Mouse (Mus musculus) cerebral cortex, adult 2 months (tissue): Measurements from ENCODE around the gene Dact2.

Experiments used
- WGBS: fragments of 180-500 bp; shearing (Covaris S2); methylation state at CpG from one replicate; pipeline ENCODE4 v1.1.7; 2018; 5-methylcytosine and 5-hydroxymethylcytosine counted together

Gene Dact2

DNA sequence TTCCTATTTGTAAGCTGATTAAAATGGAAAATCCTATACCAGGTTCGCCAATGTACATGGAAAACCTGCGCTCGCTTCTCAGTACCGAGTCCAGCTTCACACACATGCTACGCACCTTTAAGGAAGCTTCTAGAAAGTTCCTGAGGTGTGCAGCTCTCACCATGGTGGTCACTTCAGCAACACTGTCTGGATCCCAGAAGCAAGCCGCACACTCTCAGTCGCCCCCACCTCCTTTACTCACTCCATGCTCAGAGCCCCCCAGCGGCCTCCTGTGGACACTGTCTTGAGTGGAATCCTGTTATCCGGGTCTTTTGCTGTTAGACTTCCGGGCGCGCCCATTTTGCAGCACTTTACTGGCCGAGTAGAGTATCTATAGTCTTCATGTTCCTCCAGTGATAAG, at the start of gene Dact2:
Gene Dact2, minus strand, starts transcription at position 244 of the 400 bp plus-strand sequence.
- WGBS, result 28% methylated on average over 13 of the region's 13 CpGs

DNA sequence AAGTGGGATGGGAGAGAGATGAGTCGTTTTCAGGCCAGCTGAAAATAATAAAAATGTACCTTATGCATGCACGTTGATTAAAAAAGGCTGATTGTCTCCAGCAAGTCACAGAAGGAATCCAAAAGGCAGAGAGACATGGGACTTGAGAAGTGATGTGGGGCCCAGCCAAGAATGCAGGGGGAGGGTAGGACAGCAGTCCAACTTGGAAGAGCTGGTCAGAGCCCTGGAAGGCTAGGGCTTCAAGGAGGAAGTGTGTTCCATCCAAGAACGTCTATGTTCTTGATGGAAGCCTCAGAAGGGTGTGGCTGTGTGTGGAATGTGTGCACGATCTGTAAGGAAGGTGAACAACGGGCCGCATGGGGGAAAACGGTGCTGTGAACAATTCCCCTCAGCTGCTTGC, 48.4 kb upstream of the Dact2 start:
- 78% methylated on average over 7 of the region's 7 CpGs for WGBS

DNA sequence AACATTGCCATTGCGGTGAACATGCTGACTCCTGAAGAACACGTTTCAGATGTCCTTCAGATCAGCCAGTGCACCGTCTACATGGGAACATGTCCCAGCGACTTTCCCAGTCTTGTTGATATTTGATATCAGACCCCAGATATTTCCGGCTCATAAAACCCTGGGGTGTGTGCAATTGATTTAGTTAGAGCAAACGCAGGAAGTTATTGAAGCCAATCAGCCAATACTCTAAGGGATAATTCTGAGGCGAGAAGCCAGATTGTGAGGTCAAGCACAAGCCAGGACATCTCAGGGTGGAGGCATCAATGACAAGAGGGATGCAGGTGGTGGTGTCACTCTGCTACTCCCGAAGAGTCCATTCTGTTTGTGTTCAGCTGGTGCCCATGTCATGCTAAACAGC, 46.3 kb upstream of the Dact2 start:
- 86% methylated on average over 8 of the region's 8 CpGs for WGBS

DNA sequence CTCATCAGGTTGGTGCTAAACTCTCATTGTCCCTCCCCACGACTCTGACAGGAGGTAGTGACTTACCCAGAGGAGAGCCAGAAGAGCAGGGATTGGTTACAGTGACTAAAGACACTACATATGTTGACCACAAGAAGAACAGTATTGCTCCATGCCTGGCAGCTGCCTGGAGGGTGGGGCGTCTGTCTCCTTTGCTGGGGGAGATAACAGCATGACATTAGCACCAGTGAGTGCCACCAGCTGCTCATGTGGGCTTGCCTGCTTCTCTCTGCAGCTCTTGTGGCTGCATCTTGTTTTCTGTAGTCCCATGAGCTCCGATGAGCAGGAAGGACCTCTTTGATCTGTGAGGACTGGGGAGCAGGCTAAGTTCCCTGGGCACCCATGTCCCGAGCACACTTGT, 45.5 kb upstream of the Dact2 start:
- 63% methylated on average over 4 of the region's 4 CpGs for WGBS

DNA sequence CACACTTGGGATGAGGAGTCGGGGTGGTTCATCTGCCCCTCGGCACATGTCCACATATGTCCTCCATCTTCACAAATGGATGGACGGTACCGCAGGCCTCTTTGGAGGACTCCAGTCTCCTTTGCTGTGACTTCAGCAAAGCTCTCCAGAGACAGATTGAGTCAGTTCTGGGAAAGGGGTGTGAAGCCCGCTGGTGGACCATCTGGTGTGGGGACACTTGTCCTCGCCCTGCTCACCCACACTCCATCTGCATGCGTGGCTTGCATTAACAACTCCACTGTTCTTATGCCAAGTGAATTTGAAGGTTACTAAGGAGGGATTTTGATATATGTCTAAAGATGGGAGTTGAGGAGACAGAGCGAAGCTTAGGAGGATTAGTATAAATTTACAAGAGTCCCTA, 43.8 kb upstream of the Dact2 start:
- WGBS, result 60% methylated on average over 8 of the region's 8 CpGs

DNA sequence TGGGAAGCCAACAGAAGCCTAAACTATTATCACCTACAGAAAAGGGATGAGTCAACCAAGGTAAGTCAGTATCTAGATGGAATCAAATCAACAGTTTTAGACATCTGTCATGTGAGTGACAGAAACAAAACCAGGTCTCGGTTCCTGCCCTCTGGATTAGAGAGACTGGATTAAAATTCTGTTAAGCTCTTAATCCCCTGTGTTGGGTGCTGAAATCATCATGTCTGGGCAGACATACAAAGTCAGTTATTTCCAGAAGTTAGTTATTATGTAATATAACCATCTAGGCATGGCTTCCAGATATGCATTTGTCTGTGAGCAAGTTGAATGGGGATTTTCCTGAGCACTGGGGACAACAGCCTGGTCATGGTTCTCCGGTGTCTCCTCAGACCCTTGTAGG, 42.2 kb upstream of the Dact2 start:
- 82% methylated on average over 2 of the region's 2 CpGs for WGBS

DNA sequence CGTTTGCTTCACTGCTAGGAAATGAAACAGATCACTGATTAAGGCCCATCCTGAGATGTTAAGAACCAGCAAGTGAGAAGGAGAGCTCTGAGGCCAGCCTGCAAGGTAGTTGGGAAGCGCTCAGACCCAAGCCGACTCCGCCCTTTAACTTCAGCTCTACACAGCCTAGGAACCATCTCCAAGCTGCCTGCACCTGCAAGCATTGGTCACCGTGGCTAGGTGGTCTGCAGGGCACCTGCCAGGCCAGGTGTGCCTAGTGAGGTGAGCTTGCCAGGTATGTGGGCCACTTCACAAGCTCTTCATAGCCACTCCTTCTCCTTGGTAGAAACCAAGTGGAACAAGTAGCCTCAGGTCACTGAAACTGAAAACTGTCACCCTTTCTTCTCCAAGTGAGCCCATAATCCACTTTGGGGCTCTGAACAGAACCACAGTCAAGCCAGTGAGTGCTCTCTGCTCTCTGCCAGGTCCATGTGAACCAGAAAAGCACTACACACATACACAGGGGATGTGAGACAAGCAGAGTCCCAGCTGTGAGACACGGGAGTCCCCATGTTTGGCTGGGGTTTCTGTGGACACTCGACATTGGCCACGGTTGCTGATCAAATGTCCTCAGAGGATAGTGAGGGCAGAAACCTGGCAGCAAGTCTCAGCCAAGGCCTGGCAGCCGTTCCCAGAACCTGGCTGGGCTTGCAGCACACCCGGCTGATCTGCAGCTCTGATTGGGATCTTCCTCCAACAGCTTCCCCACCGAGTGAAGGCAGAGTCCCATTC, 40.3 kb upstream of the Dact2 start:
- WGBS, result 71% methylated on average over 11 of the region's 11 CpGs

DNA sequence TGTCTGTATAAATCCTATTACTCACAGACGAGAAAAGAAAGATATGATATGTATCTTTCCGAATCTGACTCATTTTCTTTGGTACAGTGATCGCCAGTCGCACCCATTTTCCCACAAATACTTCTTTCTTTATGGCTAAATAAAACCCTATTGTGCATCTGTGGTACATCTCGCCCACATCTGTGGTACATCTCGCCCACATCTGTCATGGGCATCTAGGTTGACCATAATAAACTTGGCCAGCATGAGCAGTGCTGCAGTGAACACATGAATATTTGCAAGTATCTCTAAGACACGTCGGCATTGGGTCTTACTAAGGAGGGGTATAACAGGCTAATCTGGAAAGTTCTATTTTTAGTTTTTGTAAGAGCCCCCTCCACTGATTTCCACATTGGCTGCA, 38.5 kb upstream of the Dact2 start:
- WGBS, result 72% methylated on average over 8 of the region's 8 CpGs

DNA sequence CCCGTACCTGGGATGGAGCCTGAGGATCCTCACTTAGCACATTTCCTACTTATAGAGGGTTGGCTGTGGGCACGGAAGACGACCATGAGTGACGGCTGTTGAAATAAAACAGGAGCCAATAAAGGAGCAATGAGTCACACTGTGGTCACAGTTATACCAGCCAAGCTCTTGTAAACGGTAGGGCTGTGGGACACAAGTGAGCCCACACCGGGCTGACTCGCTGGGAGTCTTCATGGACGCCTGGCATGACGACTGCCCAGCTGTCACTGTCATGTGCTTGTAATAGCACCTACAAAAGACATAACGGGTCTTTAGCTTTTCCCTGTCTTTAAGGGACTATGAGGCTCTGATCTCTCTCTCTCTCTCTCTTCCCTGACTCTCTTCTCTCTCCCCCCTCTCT, 35.9 kb upstream of the Dact2 start:
- WGBS, result 61% methylated on average over 10 of the region's 10 CpGs

DNA sequence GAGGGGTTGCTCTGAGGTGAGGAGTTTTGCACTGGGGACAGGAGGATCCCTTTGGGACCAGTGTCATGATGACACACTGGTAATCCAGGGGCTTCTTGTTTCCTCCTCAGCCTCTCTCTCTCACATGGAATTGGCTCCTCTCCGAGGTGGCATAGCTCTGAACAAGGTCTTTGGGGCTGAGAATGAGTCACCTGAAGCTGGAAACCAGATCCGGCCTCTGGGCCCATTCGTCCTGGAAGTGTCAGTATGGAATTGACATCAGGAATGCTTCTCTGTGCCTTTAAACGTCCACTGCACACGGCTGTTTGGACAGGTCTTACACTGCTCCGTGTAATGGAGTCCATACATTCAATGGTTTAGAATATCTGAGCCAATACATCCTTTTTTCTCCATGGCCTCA, 33.0 kb upstream of the Dact2 start:
- WGBS, result 84% methylated on average over 6 of the region's 6 CpGs

DNA sequence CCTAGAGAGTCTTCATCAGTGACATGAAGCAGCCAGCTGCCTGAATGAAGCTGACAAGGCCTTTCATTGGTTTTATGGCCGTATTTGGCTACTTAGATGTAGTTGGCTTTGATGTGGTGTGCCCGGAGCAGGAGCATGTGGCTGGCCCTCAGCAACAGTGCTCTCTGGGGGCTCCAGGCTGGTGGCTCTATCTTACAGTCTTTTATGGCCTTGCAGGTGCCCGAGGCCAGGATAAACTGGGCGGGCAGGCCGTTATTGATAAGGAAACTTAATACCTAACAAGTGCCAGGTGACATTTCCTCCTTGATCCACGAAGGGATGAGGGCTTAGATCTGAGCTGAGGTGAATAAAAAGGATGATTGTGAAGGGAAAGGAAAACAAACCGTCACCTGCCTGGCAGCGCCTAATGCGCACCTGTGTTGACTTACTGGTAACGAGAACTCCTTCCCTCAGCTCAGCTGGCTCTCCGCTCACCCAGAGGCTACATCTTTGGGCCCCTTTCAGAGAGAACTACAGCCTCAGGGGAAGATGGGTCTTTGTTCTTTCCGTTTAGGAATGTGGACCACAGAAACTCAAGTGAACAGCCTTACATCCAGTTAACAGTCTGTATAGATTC, 30.8 kb upstream of the Dact2 start:
- 80% methylated on average over 12 of the region's 12 CpGs for whole genome bisulfite sequencing

DNA sequence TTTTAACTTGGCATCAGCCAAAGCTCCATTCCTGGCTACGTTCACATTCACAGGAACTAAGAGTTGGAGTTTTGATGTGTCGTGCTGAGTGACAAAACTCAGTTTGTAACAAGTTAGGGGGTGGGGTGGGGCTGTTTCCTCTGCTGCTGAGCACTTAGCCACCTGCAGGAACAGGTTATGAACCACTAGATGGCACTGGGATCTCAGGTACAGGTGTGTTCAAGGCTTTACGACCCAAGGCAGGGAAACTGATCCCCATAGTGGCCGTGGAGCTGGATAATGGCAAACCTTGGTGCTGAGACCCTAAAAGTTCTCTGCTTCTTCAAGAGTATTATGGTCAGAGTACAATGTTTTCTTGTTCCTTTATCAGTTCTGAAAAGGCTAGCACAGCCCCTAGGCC, 29.6 kb upstream of the Dact2 start:
- 55% methylated on average over 4 of the region's 4 CpGs for WGBS

DNA sequence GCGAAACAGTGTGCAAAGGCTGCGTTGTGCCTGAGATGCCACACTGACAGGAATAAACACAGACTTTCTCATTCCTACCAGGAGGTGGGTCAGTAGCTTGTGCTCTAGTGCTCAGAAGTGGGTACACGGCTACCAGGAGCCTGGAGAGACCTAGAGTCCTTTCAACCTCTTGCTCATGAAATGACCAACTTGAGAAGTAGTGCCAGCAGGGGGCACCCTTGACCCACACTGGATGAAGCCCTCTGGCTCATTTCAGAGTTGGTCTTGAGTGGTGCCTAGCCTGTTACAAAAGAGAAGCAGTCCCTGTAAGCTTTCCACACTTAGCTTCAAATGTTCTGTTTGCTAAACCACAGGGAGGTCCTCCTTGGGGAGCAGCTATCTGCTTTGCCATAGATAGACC, 28.5 kb upstream of the Dact2 start:
- 51% methylated on average over 3 of the region's 3 CpGs for WGBS

DNA sequence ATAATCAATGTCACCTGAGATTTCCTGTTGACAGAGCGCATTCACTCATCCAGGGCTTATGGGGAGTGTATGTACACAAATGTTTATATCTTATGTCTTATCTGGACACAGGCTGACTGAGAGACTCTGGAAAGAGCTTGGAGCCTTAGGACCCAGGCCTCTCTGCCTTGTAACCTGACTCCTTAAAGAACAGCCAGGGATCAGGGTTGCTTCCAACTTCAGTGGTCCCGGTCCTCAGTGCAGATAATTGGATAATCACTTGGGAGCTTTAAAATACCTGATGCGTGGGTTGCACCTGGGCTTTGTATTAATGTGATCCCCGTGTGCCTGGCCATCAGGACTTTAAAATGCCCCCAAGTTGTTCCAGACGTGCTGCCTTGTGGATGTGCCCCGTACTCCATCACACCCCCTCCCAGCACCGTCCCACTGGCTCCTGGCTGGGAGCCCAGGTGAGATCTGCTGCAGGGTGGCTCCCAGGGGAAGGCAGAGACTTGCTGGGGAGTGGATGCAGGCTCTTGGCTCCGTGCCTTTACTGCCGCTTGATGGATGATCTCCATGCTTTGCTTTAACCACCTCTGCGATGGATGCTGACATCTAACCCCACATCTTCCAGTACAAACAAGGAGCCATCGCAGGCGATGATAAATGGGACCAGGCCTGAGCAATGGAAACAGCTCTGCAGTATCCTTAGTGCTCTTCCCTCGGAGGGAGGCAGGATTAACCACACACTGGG, 26.8 kb upstream of the Dact2 start:
- WGBS, result 44% methylated on average over 13 of the region's 13 CpGs

DNA sequence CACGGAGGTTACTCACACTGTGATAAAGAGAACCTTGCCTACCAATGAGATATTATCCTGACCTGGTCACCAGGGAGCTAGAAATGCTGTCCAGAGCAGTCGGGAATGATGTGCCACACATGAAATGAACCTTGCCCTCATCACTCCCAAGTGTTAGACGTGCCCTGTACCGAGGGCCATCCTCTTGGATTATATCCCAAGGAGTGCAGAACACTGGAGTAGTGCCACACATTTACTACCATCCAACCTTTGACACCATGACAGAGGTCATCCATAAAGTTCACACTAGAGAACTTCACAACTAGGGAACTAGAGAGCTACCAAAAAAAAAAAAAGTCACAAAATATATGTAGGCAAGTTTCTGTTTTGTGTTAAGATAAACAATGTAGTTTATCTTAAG, 24.3 kb upstream of the Dact2 start:
- 88% methylated on average over 4 of the region's 4 CpGs for WGBS

DNA sequence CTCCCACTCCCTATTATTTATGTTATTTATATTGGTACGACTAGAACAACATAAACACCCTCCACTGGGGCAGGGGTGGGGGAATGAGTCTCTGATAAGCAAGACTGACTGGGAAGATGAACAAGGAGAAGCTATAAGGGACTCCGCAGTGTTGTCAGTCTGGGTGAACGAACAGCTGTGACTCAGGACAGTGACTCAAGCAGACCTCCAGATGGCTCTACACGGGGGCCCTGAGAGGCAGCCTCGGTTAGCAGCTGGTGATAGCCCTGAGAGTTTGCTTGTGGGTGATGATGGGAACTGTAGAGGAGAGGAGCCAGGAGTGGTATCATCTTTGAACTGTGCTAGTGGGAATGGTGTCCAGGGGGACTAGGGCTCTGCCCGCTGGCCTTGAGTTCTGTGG, 23.5 kb upstream of the Dact2 start:
- WGBS, result 38% methylated on average over 6 of the region's 6 CpGs

DNA sequence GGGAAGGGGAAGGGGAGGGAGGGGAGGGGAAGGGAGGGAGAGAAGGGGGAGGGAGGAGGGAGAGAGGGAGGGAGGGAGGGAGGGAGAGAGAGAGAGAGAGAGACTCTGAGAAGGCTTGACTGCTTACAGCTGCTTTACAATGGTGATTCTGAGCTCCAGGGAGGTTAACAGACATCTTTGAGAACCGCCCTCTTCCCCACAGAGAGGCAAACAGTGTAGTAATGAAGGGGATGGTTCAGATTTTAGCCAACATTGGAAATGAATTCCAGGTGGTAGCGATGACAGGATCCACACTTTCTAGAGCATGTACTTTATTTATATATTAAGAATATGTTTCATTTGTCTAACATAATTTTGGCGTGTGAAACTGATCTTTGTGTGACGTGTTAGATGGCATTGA, 22.7 kb upstream of the Dact2 start:
- 28% methylated on average over 4 of the region's 4 CpGs for WGBS

DNA sequence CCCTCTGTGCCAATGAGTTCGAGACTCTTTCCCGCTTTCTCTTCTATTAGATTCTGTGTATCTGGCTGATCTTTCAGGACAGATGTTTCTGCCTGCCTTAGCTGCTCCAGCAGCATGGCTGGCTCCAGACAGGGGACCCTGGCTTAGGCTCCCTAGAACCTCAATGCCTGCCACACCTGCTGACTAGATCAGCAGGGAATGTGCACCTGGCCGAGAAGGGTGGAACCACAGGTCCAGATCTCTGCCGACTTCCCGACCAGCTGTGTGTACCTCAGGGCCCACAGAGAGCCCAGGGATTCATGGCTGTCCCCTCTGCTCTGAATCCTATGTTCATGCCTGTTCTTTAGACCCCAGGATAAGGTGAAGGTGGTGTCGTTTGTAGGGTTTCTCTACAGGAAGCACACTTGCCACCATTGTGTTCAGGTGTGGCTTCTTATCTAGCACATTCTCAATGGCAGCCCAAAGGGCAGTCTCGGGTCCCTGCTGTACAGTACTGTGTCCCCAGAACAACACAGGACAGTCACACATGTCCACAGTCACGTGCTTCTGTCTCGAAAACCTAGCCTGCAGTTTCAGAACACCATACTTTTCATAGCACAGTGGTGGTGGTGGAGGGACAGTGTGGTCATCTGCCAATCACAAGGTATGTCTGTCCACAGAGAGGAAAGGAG, 22.0 kb upstream of the Dact2 start:
- WGBS, result 81% methylated on average over 9 of the region's 9 CpGs

DNA sequence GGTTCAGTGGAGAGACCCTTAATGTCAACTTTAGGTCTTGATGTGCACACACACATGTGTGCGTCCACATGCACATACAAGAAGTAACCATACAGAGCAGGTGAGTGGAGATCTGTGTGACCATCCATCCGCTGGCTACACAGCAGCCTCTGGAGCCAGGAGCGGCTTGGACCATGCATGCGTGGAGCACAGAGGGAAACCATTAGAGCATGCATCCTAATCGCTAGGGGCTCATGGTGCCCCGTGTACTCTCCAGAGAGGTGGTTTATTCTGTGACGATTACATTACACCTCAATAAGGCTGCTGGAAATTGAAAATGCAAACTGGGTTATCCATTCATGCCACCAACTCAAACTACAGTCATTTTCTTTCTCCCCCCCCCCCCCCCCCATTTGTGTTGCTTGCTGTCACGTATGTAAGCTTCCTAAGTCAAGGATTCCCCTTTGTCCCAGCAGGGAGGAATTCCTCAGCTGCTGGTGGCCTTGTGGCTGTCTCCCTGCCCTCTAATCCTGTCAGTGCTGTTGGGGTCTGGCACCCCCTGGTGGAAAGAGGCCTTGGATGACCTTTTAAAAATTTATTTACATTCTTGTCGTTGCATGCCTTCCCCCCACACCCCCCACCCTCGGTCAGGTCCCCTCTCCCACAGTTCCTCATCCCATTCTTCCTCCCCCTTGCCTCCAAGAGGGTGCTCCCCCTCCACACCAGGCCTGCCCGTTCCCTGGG, 17.9 kb upstream of the Dact2 start:
- WGBS, result 57% methylated on average over 11 of the region's 11 CpGs

DNA sequence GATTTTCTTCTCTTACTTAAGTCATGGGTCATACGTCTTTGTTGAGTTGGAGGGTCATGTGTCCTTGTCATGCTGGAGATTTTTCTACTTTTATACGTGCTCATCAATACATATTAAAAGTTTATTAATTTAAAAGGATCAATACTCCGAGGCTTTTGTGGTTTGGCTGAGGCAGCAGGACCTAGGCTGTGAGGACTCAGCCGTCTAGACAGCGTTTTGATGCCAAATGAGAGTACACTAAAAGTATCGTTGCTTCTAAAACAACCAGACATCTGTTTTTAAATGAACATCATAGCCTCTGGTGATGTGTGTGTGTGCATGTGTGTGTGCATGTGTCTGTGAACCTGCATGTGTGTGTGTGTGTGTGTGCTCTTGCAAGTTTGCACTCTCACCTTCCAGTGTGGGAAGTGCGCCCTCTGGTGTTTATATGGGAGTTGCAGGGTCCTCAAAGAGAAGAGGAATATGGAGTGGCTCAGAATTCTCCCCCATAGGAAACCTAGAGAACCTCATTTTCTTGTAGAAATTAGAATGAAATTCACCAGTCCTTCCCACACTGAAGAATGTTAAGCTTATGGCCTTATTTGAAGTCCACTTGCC, 16.6 kb upstream of the Dact2 start:
- 56% methylated on average over 7 of the region's 7 CpGs for WGBS

DNA sequence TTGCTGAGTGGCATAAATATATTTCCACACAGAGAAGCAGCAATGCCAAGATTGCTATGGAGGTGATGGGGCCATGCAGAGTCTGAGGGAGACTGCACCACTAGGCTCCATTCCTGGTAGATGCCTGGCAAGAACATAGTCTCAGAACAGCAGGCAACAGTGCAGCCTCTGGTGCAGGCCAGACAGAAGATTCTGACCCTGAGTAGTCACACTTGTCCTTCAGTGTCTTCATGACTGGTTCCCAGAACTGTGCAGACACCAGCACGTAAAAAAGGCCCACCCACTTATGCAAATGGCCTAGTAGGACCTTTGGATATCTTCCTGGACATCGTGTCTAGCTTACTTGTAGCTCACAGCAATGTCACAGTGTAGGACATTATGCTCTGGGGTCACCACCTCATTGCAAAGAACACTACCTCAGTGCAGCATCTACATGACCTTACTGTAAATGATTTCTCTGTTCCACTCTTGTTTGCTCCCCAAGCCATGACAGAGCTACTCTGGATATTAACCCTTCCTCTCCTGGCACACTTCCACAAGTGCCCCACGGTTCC, 9.9 kb upstream of the Dact2 start:
- WGBS, result 62% methylated on average over 3 of the region's 3 CpGs
